Mouse (Mus musculus): ENCODE data around the gene Slc6a16. TPM values are rescaled to one million over a fixed set of nuclear protein-coding genes. Genes with fewer than 3 reads are reported as not detected.
A peak's percentile ranks its signal among the peaks of the same experiment; 100 is the strongest.

The Slc6a16 gene
- 0.55 and 0.63 TPM in 2 replicates for polyA plus RNA-seq (2011; ENCODE audit: insufficient read depth, insufficient read length, low read depth, missing spikeins)

- H3K9ac ChIP-seq (ENCODE audit: low read depth, poor library complexity, severe bottlenecking): peak within 1 kb of the TSS; percentile 42
- H3K36me3 ChIP-seq (ENCODE audit: control insufficient read depth, insufficient read depth, low read length, poor library complexity, severe bottlenecking): no peaks in the 10 kb centered on the region
- TF ChIP-seq CTCF (IDR thresholded peaks at IDR 0.05; ENCODE audit: low read depth, low read length) (no peak), EP300 (IDR thresholded peaks at IDR 0.05; ENCODE audit: insufficient read depth, low read depth, low read length) (peak; percentile 89)
- peak within 1 kb of the TSS; percentile 21; the same call in 1 of the 2 replicates for H3K27ac ChIP-seq (ENCODE audit: insufficient read depth, low read length)
- no peaks in the 10 kb centered on the region for H3K27me3 ChIP-seq (ENCODE audit: control insufficient read depth, insufficient read depth, low read length, poor library complexity, severe bottlenecking)
- H3K9me3 ChIP-seq (replicated peaks; ENCODE audit: control insufficient read depth, insufficient read depth, low read length, poor library complexity, severe bottlenecking): no peaks in the 10 kb centered on the region
- H3K4me3 ChIP-seq (ENCODE audit: low read depth, low read length): peak within 1 kb of the TSS; percentile 12
- H3K4me1 ChIP-seq (ENCODE audit: control insufficient read depth, insufficient read depth, low read length): peaks cover 2% of the 10 kb centered on the region
These were observed at the start of gene Slc6a16 for GRCm38 (mm10) chr7:45240633-45241388. TSS of gene Slc6a16 (plus strand) at chr7:45241085.

DNA sequence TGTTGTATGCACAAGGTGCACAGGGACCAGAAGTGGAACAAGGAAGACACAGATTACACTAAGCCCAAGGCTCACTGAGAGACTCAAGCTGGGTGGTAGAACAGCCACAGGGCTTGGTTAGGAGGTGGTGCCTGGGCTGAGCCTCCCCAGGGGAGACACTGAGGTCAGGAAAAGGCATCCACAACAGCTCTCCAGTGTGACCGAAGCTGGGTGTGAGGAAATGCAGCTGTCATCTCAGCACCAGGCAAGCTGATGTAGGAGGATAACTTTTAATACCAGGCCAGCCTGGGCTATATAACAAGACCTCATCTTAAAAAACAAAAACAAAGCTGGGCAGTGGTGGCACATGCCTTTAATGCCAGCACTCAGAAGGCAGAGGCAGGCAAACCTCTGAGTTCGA is 49.7 kb upstream of the Slc6a16 start:
- Histone ChIP-seq H3K9me3 (replicated peaks; ENCODE audit: control insufficient read depth, insufficient read depth, low read length, poor library complexity, severe bottlenecking) (no peaks in the 10 kb centered on the region), H3K36me3 (ENCODE audit: control insufficient read depth, insufficient read depth, low read length, poor library complexity, severe bottlenecking) (no peaks in the 10 kb centered on the region), H3K27ac (ENCODE audit: insufficient read depth, low read length) (no peak overlapping the region), H3K9ac (ENCODE audit: low read depth, poor library complexity, severe bottlenecking) (no peak overlapping the region), H3K4me3 (ENCODE audit: low read depth, low read length) (no peak overlapping the region), H3K4me1 (ENCODE audit: control insufficient read depth, insufficient read depth, low read length) (no peaks in the 10 kb centered on the region), H3K27me3 (ENCODE audit: control insufficient read depth, insufficient read depth, low read length, poor library complexity, severe bottlenecking) (no peaks in the 10 kb centered on the region)
- no peak for TF ChIP-seq EP300 (IDR thresholded peaks at IDR 0.05; ENCODE audit: insufficient read depth, low read depth, low read length)
- TF ChIP-seq CTCF (IDR thresholded peaks at IDR 0.05; ENCODE audit: low read depth, low read length): no peak
- TF ChIP-seq POLR2A (IDR thresholded peaks at IDR 0.05; ENCODE audit: insufficient read depth, low read length): no peak

- no peak overlapping the region for H3K4me3 ChIP-seq (ENCODE audit: low read depth, low read length)
- no peak overlapping the region for H3K27ac ChIP-seq (ENCODE audit: insufficient read depth, low read length)
- H3K9me3 ChIP-seq (replicated peaks; ENCODE audit: control insufficient read depth, insufficient read depth, low read length, poor library complexity, severe bottlenecking): no peaks in the 10 kb centered on the region
- H3K27me3 ChIP-seq (ENCODE audit: control insufficient read depth, insufficient read depth, low read length, poor library complexity, severe bottlenecking): no peaks in the 10 kb centered on the region
- TF ChIP-seq EP300 (IDR thresholded peaks at IDR 0.05; ENCODE audit: insufficient read depth, low read depth, low read length): no peak
- TF ChIP-seq CTCF (IDR thresholded peaks at IDR 0.05; ENCODE audit: low read depth, low read length): no peak
- TF ChIP-seq POLR2A (IDR thresholded peaks at IDR 0.05; ENCODE audit: insufficient read depth, low read length): no peak
- no peak overlapping the region for H3K9ac ChIP-seq (ENCODE audit: low read depth, poor library complexity, severe bottlenecking)
- no peaks in the 10 kb centered on the region for H3K36me3 ChIP-seq (ENCODE audit: control insufficient read depth, insufficient read depth, low read length, poor library complexity, severe bottlenecking)
- H3K4me1 ChIP-seq (ENCODE audit: control insufficient read depth, insufficient read depth, low read length): no peaks in the 10 kb centered on the region
These were observed 49.0 kb upstream of the Slc6a16 start for GRCm38 (mm10) chr7:45191803-45192363.

GRCm38 (mm10) chr7:45192585-45193310 is 48.1 kb upstream of the Slc6a16 start:
- Histone ChIP-seq H3K4me3 (ENCODE audit: low read depth, low read length) (no peak overlapping the region), H3K9me3 (replicated peaks; ENCODE audit: control insufficient read depth, insufficient read depth, low read length, poor library complexity, severe bottlenecking) (no peaks in the 10 kb centered on the region), H3K27me3 (ENCODE audit: control insufficient read depth, insufficient read depth, low read length, poor library complexity, severe bottlenecking) (no peaks in the 10 kb centered on the region), H3K36me3 (ENCODE audit: control insufficient read depth, insufficient read depth, low read length, poor library complexity, severe bottlenecking) (no peaks in the 10 kb centered on the region), H3K9ac (ENCODE audit: low read depth, poor library complexity, severe bottlenecking) (no peak overlapping the region), H3K27ac (ENCODE audit: insufficient read depth, low read length) (no peak overlapping the region), H3K4me1 (ENCODE audit: control insufficient read depth, insufficient read depth, low read length) (no peaks in the 10 kb centered on the region)
- TF ChIP-seq CTCF (IDR thresholded peaks at IDR 0.05; ENCODE audit: low read depth, low read length) (no peak), POLR2A (IDR thresholded peaks at IDR 0.05; ENCODE audit: insufficient read depth, low read length) (no peak), EP300 (IDR thresholded peaks at IDR 0.05; ENCODE audit: insufficient read depth, low read depth, low read length) (no peak)

- Histone ChIP-seq H3K4me1 (ENCODE audit: control insufficient read depth, insufficient read depth, low read length) (no peaks in the 10 kb centered on the region), H3K9ac (ENCODE audit: low read depth, poor library complexity, severe bottlenecking) (no peak overlapping the region), H3K9me3 (replicated peaks; ENCODE audit: control insufficient read depth, insufficient read depth, low read length, poor library complexity, severe bottlenecking) (no peaks in the 10 kb centered on the region), H3K4me3 (ENCODE audit: low read depth, low read length) (no peak overlapping the region), H3K27me3 (ENCODE audit: control insufficient read depth, insufficient read depth, low read length, poor library complexity, severe bottlenecking) (no peaks in the 10 kb centered on the region), H3K27ac (ENCODE audit: insufficient read depth, low read length) (no peak overlapping the region), H3K36me3 (ENCODE audit: control insufficient read depth, insufficient read depth, low read length, poor library complexity, severe bottlenecking) (no peaks in the 10 kb centered on the region)
- TF ChIP-seq POLR2A (IDR thresholded peaks at IDR 0.05; ENCODE audit: insufficient read depth, low read length) (no peak), CTCF (IDR thresholded peaks at IDR 0.05; ENCODE audit: low read depth, low read length) (no peak), EP300 (IDR thresholded peaks at IDR 0.05; ENCODE audit: insufficient read depth, low read depth, low read length) (no peak)
These were observed 47.5 kb upstream of the Slc6a16 start for GRCm38 (mm10) chr7:45193406-45193805.

Measured in ES-Bruce4 (cell line).